Mouse (Mus musculus): ENCODE measurements at regions not wholly inside any gene's neighbourhood (a gene's known extent, or its start where the extent isn't known, plus 50 kb on each side); places are given as distances from the start of the nearest gene placed in this dataset.

DNA sequence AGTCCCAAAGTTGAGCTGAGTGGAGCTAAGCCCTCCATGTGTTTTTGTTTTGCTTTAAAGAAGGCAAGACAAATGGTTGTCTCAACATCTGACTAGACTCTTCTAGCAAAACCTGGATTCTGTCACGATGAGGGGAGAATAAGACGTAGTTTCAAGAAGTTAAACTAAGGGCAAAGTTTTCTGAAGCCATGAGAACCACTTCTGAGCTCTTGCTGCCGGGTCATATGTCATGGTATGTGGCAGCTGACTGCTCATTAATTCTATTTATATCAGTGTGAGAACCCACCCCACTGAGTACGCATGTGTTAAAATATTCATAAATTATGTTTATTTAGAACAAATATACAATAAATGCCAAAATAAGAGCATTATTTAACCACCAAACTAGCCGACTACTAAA, 58.4 kb upstream of the Etaa1 start:
- TF ChIP-seq EP300 (IDR thresholded peaks at IDR 0.05; ENCODE audit: low read depth) (no peak), CTCF (IDR thresholded peaks at IDR 0.05; ENCODE audit: low read depth) (no peak)

DNA sequence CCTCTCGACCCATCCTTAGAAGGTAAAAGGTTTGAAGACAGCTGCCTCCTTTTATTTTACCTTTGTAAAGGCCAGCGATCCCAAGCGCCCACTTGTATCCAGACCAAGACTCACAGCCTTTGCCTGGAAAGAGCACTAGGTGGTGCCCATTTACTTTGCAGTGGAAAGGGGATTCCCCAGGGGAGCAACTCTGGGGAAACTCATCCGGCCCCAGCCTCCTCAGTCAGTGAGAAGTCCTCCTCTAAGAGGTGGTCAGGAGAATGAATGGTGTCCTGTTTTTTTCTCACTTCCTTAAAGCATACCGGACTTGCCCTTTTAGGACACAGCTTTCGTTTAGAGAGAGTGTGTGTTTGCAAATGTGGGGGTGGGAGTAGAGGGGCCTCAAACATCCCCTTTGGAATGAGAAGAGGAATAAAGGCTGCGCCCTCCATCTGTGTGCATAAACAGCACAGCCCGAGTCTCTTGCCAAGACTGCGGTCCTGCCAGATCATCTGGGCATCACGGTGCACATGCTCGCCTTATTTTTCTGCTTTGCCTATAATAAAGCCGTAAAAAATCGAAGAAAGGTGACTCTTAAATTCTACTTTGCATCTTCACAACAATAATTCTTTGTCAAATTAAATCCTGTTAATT, 57.5 kb upstream of the Etaa1 start:
- Histone ChIP-seq H3K36me3 (replicated peaks; ENCODE audit: control insufficient read depth, insufficient read depth, low read length) (no peaks in the 10 kb centered on the region), H3K27ac (ENCODE audit: low read depth) (no peak overlapping the region), H3K9me3 (replicated peaks; ENCODE audit: control insufficient read depth, low read length) (no peaks in the 10 kb centered on the region), H3K4me3 (ENCODE audit: low read depth, low read length) (peak overlapping the region; percentile 28), H3K4me2 (ENCODE audit: low read depth, low read length) (peak overlapping the region; percentile 53), H3K9ac (replicated peaks; ENCODE audit: low read depth, low read length) (no peak overlapping the region), H3K27me3 (ENCODE audit: control insufficient read depth, insufficient read depth, low read length) (no peaks in the 10 kb centered on the region), H3K4me1 (ENCODE audit: control insufficient read depth, insufficient read depth) (peaks cover 8% of the 10 kb centered on the region)
- TF ChIP-seq EP300 (IDR thresholded peaks at IDR 0.05; ENCODE audit: low read depth) (no peak), CTCF (IDR thresholded peaks at IDR 0.05; ENCODE audit: low read depth) (peak; percentile 61)
- DNase-seq (ENCODE audit: low spot score) (peak; percentile 63), ATAC-seq (ENCODE audit: insufficient read depth, low read depth) (peak; percentile 64; the same call in 1 of the 2 replicates)
- 15% methylated on average over 13 of the region's 13 CpGs for WGBS

More for the DNA sequence above, 58.4 kb upstream of the Etaa1 start:
- Histone ChIP-seq H3K9me3 (replicated peaks; ENCODE audit: control insufficient read depth, low read length) (no peaks in the 10 kb centered on the region), H3K4me2 (ENCODE audit: low read depth, low read length) (no peak overlapping the region), H3K4me3 (ENCODE audit: low read depth, low read length) (no peak overlapping the region), H3K36me3 (replicated peaks; ENCODE audit: control insufficient read depth, insufficient read depth, low read length) (no peaks in the 10 kb centered on the region), H3K9ac (replicated peaks; ENCODE audit: low read depth, low read length) (no peak overlapping the region), H3K27me3 (ENCODE audit: control insufficient read depth, insufficient read depth, low read length) (no peaks in the 10 kb centered on the region), H3K27ac (ENCODE audit: low read depth) (no peak overlapping the region), H3K4me1 (ENCODE audit: control insufficient read depth, insufficient read depth) (peaks cover 8% of the 10 kb centered on the region)
- DNase-seq (ENCODE audit: low spot score) (no peak), ATAC-seq (ENCODE audit: insufficient read depth, low read depth) (no peak)
- 57% methylated on average over 5 of the region's 5 CpGs for WGBS

DNA sequence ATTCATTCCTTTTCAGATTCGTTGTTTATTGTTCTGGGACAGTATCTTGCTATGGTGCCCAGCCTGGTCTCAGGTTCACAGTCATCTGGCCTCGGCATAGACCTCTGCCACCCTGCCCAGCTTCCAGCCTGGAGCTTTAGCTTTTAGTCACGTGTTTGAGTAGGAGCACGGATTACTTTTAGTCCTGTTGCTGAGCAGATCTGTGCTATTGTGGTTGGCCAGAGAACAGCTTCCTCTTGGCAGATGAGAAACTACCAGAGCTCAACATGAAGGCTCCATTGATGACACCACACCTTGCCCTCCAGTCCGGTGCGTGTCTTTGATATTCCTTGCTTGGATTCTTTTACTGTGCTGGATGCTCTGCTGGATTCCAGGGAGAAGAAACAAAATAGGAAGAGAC, 54.5 kb upstream of the Etaa1 start:
- no peak overlapping the region for H3K4me2 ChIP-seq (ENCODE audit: low read depth, low read length)
- H3K27ac ChIP-seq (ENCODE audit: low read depth): no peak overlapping the region
- H3K27me3 ChIP-seq (ENCODE audit: control insufficient read depth, insufficient read depth, low read length): no peaks in the 10 kb centered on the region
- no peak for ATAC-seq (ENCODE audit: insufficient read depth, low read depth)
- 77% methylated on average over 6 of the region's 6 CpGs for WGBS
- TF ChIP-seq EP300 (IDR thresholded peaks at IDR 0.05; ENCODE audit: low read depth): no peak
- TF ChIP-seq CTCF (IDR thresholded peaks at IDR 0.05; ENCODE audit: low read depth): no peak
- H3K4me3 ChIP-seq (ENCODE audit: low read depth, low read length): no peak overlapping the region
- no peaks in the 10 kb centered on the region for H3K36me3 ChIP-seq (replicated peaks; ENCODE audit: control insufficient read depth, insufficient read depth, low read length)
- no peaks in the 10 kb centered on the region for H3K9me3 ChIP-seq (replicated peaks; ENCODE audit: control insufficient read depth, low read length)
- peaks cover 8% of the 10 kb centered on the region for H3K4me1 ChIP-seq (ENCODE audit: control insufficient read depth, insufficient read depth)
- DNase-seq (ENCODE audit: low spot score): no peak
- no peak overlapping the region for H3K9ac ChIP-seq (replicated peaks; ENCODE audit: low read depth, low read length)
